Mouse (Mus musculus): Measurements from ENCODE around the gene Deup1.

DNA sequence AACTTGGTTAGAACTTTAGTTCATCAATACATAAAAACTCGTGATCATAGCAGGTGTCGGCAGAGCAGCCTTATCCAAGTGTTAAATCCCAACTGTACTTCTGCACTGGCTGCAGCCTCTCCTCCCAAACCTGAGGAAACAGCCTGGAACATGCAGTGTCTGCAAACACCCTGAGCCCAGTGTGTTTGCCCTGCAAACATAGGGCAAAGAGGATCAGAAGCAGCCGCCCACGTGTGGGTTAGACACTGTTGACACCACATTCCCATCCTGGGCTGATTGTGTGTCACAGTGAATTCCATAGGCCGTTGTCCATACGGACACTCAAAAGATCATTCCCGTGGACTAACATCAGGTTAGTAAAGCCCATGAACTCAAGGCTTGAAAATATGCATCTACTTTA, 65.4 kb downstream of the Deup1 start:
- TF ChIP-seq CTCF (IDR thresholded peaks at IDR 0.05; ENCODE audit: low read depth) (no peak), EP300 (IDR thresholded peaks at IDR 0.05; ENCODE audit: low read depth) (no peak)
